Mouse (Mus musculus): ENCODE results near the gene Rab40c. TPM values are rescaled to one million over a fixed set of nuclear protein-coding genes. Genes with fewer than 3 reads are reported as not detected.

The Rab40c gene
- polyA plus RNA-seq, 1 experiment from 2014 or later, result 15.8 TPM

- 75% methylated on average over 9 of the region's 9 CpGs for WGBS
- no peak for TF ChIP-seq CTCF (IDR thresholded peaks at IDR 0.05; ENCODE audit: low read depth)
- Histone ChIP-seq H3K4me1 (replicated peaks; ENCODE audit: control insufficient read depth, insufficient read depth, low read length) (no peaks in the 10 kb centered on the region; the same call in 1 of the 2 replicates), H3K36me3 (ENCODE audit: control insufficient read depth, insufficient read depth) (no peaks in the 10 kb centered on the region; the same call in 1 of the 2 replicates), H3K27ac (ENCODE audit: low read depth, low read length) (no peak overlapping the region), H3K9me3 (ENCODE audit: control insufficient read depth) (no peaks in the 10 kb centered on the region), H3K4me3 (ENCODE audit: low read depth, low read length) (no peak overlapping the region), H3K9ac (ENCODE audit: low read depth, low read length) (no peak overlapping the region), H3K4me2 (replicated peaks; ENCODE audit: low read depth) (no peak overlapping the region), H3K27me3 (replicated peaks; ENCODE audit: control insufficient read depth, insufficient read depth, low read length) (no peaks in the 10 kb centered on the region)
- ATAC-seq, result no peak
Observed at GRCm38 (mm10) chr17:25943769-25944168, 24.2 kb upstream of the Rab40c start.

- no peak for ATAC-seq
Observed at GRCm38 (mm10) chr17:25943221-25943620, 23.7 kb upstream of the Rab40c start.

GRCm38 (mm10) chr17:25942597-25943151, 23.1 kb upstream of the Rab40c start:
- no peak for ATAC-seq
- H3K4me2 ChIP-seq (replicated peaks; ENCODE audit: low read depth), result no peak overlapping the region; the same call in 1 of the 2 replicates
- 90% methylated on average over 2 of the region's 2 CpGs for WGBS
- H3K36me3 ChIP-seq (ENCODE audit: control insufficient read depth, insufficient read depth), result no peaks in the 10 kb centered on the region; the same call in 1 of the 2 replicates
- no peak for TF ChIP-seq CTCF (IDR thresholded peaks at IDR 0.05; ENCODE audit: low read depth)
- H3K4me1 ChIP-seq (replicated peaks; ENCODE audit: control insufficient read depth, insufficient read depth, low read length), result no peaks in the 10 kb centered on the region; the same call in 1 of the 2 replicates
- H3K27me3 ChIP-seq (replicated peaks; ENCODE audit: control insufficient read depth, insufficient read depth, low read length), result no peaks in the 10 kb centered on the region
- no peak overlapping the region for H3K4me3 ChIP-seq (ENCODE audit: low read depth, low read length)
- H3K9me3 ChIP-seq (ENCODE audit: control insufficient read depth), result no peaks in the 10 kb centered on the region
- H3K9ac ChIP-seq (ENCODE audit: low read depth, low read length), result no peak overlapping the region
- H3K27ac ChIP-seq (ENCODE audit: low read depth, low read length), result no peak overlapping the region

More at GRCm38 (mm10) chr17:25943221-25943620, 23.7 kb upstream of the Rab40c start:
- Histone ChIP-seq H3K27ac (ENCODE audit: low read depth, low read length) (no peak overlapping the region), H3K9ac (ENCODE audit: low read depth, low read length) (no peak overlapping the region), H3K9me3 (ENCODE audit: control insufficient read depth) (no peaks in the 10 kb centered on the region), H3K4me1 (replicated peaks; ENCODE audit: control insufficient read depth, insufficient read depth, low read length) (no peaks in the 10 kb centered on the region; the same call in 1 of the 2 replicates), H3K4me2 (replicated peaks; ENCODE audit: low read depth) (no peak overlapping the region), H3K36me3 (ENCODE audit: control insufficient read depth, insufficient read depth) (no peaks in the 10 kb centered on the region; the same call in 1 of the 2 replicates), H3K4me3 (ENCODE audit: low read depth, low read length) (no peak overlapping the region), H3K27me3 (replicated peaks; ENCODE audit: control insufficient read depth, insufficient read depth, low read length) (no peaks in the 10 kb centered on the region)
- 88% methylated on average over 3 of the region's 3 CpGs for whole genome bisulfite sequencing
- no peak for TF ChIP-seq CTCF (IDR thresholded peaks at IDR 0.05; ENCODE audit: low read depth)

- no peaks in the 10 kb centered on the region for H3K9me3 ChIP-seq (ENCODE audit: control insufficient read depth)
- H3K27ac ChIP-seq (ENCODE audit: low read depth, low read length), result peak overlapping the region; percentile 82
- H3K4me3 ChIP-seq (ENCODE audit: low read depth, low read length), result peak overlapping the region; percentile 79
- peak; percentile 70 for ATAC-seq
- 3% methylated on average over 54 of the region's 54 CpGs for WGBS
- H3K4me2 ChIP-seq (replicated peaks; ENCODE audit: low read depth), result peak overlapping the region; percentile 81
- no peaks in the 10 kb centered on the region; the same call in 1 of the 2 replicates for H3K4me1 ChIP-seq (replicated peaks; ENCODE audit: control insufficient read depth, insufficient read depth, low read length)
- H3K27me3 ChIP-seq (replicated peaks; ENCODE audit: control insufficient read depth, insufficient read depth, low read length), result no peaks in the 10 kb centered on the region
- H3K36me3 ChIP-seq (ENCODE audit: control insufficient read depth, insufficient read depth), result peaks cover 9% of the 10 kb centered on the region
- TF ChIP-seq CTCF (IDR thresholded peaks at IDR 0.05; ENCODE audit: low read depth), result no peak
- peak overlapping the region; percentile 79 for H3K9ac ChIP-seq (ENCODE audit: low read depth, low read length)
Observed at GRCm38 (mm10) chr17:25941511-25942241, 22.1 kb upstream of the Rab40c start.

GRCm38 (mm10) chr17:25934526-25934925, 15.0 kb upstream of the Rab40c start:
- ATAC-seq, result no peak
- no peak overlapping the region for H3K27ac ChIP-seq (ENCODE audit: low read depth, low read length)
- peaks cover 73% of the 10 kb centered on the region for H3K36me3 ChIP-seq (ENCODE audit: control insufficient read depth, insufficient read depth)
- no peak overlapping the region for H3K4me2 ChIP-seq (replicated peaks; ENCODE audit: low read depth)
- no peak overlapping the region for H3K4me3 ChIP-seq (ENCODE audit: low read depth, low read length)
- 92% methylated on average over 1 of the region's 1 CpGs for WGBS
- H3K27me3 ChIP-seq (replicated peaks; ENCODE audit: control insufficient read depth, insufficient read depth, low read length), result no peaks in the 10 kb centered on the region
- no peaks in the 10 kb centered on the region for H3K9me3 ChIP-seq (ENCODE audit: control insufficient read depth)
- H3K9ac ChIP-seq (ENCODE audit: low read depth, low read length), result no peak overlapping the region
- no peaks in the 10 kb centered on the region for H3K4me1 ChIP-seq (replicated peaks; ENCODE audit: control insufficient read depth, insufficient read depth, low read length)
- TF ChIP-seq CTCF (IDR thresholded peaks at IDR 0.05; ENCODE audit: low read depth), result no peak

GRCm38 (mm10) chr17:25925348-25925747, 5.8 kb upstream of the Rab40c start:
- no peak overlapping the region for H3K4me3 ChIP-seq (ENCODE audit: low read depth, low read length)
- H3K4me2 ChIP-seq (replicated peaks; ENCODE audit: low read depth), result no peak overlapping the region
- ATAC-seq, result no peak
- no peak overlapping the region for H3K27ac ChIP-seq (ENCODE audit: low read depth, low read length)
- peaks cover 40% of the 10 kb centered on the region for H3K36me3 ChIP-seq (ENCODE audit: control insufficient read depth, insufficient read depth)
- H3K9ac ChIP-seq (ENCODE audit: low read depth, low read length), result no peak overlapping the region
- no peaks in the 10 kb centered on the region for H3K27me3 ChIP-seq (replicated peaks; ENCODE audit: control insufficient read depth, insufficient read depth, low read length)
- 80% methylated on average over 2 of the region's 2 CpGs for WGBS
- no peaks in the 10 kb centered on the region for H3K9me3 ChIP-seq (ENCODE audit: control insufficient read depth)
- no peak for TF ChIP-seq CTCF (IDR thresholded peaks at IDR 0.05; ENCODE audit: low read depth)
- no peaks in the 10 kb centered on the region for H3K4me1 ChIP-seq (replicated peaks; ENCODE audit: control insufficient read depth, insufficient read depth, low read length)
